14 mouse cellular contexts compared by ENCODE assay signal in the genomic region with DNA sequence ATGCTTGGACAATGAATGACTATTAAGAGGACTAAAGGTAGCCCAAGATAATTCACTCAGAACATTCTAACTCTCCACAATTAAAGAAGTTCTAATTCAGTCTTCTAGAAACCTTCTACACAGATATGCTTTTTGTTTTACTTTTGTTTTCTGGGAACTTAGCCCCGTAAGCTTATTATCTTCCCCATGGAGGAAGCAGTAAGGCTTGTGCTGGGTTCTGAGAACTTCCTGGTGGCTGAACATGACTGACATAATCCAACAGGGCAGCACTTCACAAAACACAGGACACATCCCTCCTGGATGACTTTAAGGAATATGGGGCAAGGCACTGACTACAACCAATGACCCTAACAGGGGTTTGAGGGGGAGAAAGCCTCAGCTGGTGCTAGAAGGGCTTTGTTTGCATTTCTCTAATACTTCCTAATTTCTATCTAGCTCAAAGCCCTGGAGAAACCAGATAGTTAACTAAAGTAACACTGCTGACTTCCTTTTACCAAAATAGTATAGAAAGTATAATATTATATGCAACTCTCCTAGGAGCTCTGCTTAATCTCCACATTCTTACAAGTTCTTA. TPM values are rescaled to one million over a fixed set of nuclear protein-coding genes. Genes with fewer than 3 reads are reported as not detected.
A peak's percentile ranks its signal among the peaks of the same experiment; 100 is the strongest.
DNase-seq lines count a peak whose midpoint lies in the region; ATAC-seq and TF ChIP-seq lines count a peak whose summit lies in the region.
"Had no signal": no experiment of that assay in that cellular context is flagged by ENCODE, and none has a peak within 500 bp of the region (broad histone marks: within the 10 kb centered on the region; RNA-seq: fewer than 3 reads in every experiment).

No protein-coding gene starts in this region.

- peaks cover 1% of the 10 kb centered on the region for H3K36me3 ChIP-seq in macrophage (ENCODE audit: inconsistent target)
- H3K36me3 ChIP-seq: embryonic facial prominence, embryonic 15.5 days had no signal

- WGBS in macrophage (ENCODE audit: missing documents) = 5% methylated on average over 1 of the region's 1 CpGs

- TF ChIP-seq CTCF in layer of hippocampus, adult 2 months (conservative IDR thresholded peaks at IDR 0.05) = no peak

- DNase-seq in A20 (ENCODE audit: low read depth, low spot score) = peak; percentile 35
- DNase-seq in CD4-positive helper T cell, adult 2 months (ENCODE audit: low read depth, low spot score) = peak; percentile 20
- DNase-seq in left cerebral cortex, adult 8-10 months (ENCODE audit: low spot score in 2 of 2) = no peak
- DNase-seq in layer of hippocampus, adult 2 months (ENCODE audit: low spot score in 2 of 2) = no peak
- DNase-seq in Muller cell, postnatal 12 days (ENCODE audit: inconsistent ontology term) = no peak
- DNase-seq: adrenal gland, postnatal 36 days; cerebellum, adult 9-11 months; kidney, adult 8-10 months; thymus, postnatal 4 days had no signal

- H3K27ac ChIP-seq in macrophage = peak overlapping the region; percentile 85
- no peak overlapping the region for H3K27ac ChIP-seq in layer of hippocampus, adult 2 months
- H3K27ac ChIP-seq: embryonic facial prominence, embryonic 15.5 days had no signal

- peaks cover 95% of the 10 kb centered on the region for H3K79me2 ChIP-seq in macrophage (ENCODE audit: inconsistent target)

- ATAC-seq in hematopoietic stem cell, adult 5-6 weeks (replicated peaks in 1 of 2; ENCODE audit: insufficient read depth in 1 of 2, low FRiP score in 2 of 2, low TSS enrichment in 1 of 2, low read depth in 1 of 2, poor library complexity in 2 of 2, severe bottlenecking in 2 of 2) = peak; percentile 47 to 49

- peak overlapping the region; percentile 31 for H3K4me3 ChIP-seq in macrophage (ENCODE audit: inconsistent target)
- no peak overlapping the region for H3K4me3 ChIP-seq in layer of hippocampus, adult 2 months
- H3K4me3 ChIP-seq: embryonic facial prominence, embryonic 15.5 days had no signal

RNA-seq across cellular contexts. Expression of a gene that starts 26.6 kb away (rescaled TPM):
- 84.3 and 90.6 TPM in 2 replicates for total RNA-seq in hematopoietic stem cell, adult 5-6 weeks (2017)
- 100 to 1,000 TPM in 22 of 26 experiments, 10 to 100 TPM in 4; 64.2 to 304 (median 221) TPM for total RNA-seq in macrophage (2018; cell fraction: chromatin; rRNA removed)
- 10 to 100 TPM; 22.5 to 72.5 (median 54.0) TPM for total RNA-seq in macrophage (2018; cell fraction: cytosol; rRNA removed)
- total RNA-seq in macrophage (2018; cell fraction: nucleus; rRNA removed) = 100 to 1,000 TPM in 20 of 26 experiments, 10 to 100 TPM in 6; 49.6 to 205 (median 146) TPM
- polyA plus RNA-seq in macrophage (2018) = 36.8 to 74.8 TPM (median 44.7 TPM) in 3 replicates
- 10 to 100 TPM; 73.9 to 78.0 (median 76.5) TPM for total RNA-seq in left cerebral cortex, adult 8-10 months (2022)
- total RNA-seq in layer of hippocampus, adult 2 months (2021) = 10 to 100 TPM; 81.8 to 98.6 TPM

RNA-seq across cellular contexts. Expression of a gene that starts 48.2 kb away (rescaled TPM):
- total RNA-seq in hematopoietic stem cell, adult 5-6 weeks (2017) = 19.6 and 22.3 TPM in 2 replicates
- 10 to 100 TPM in 9 of 26 experiments, 1 to 10 TPM in 15, under 1 TPM in 2; 0.85 to 17.7 (median 6.2) TPM for total RNA-seq in macrophage (2018; cell fraction: chromatin; rRNA removed)
- 10 to 100 TPM in 5 of 26 experiments, 1 to 10 TPM in 21; 4.3 to 12.0 (median 8.3) TPM for total RNA-seq in macrophage (2018; cell fraction: cytosol; rRNA removed)
- 10 to 100 TPM in 5 of 26 experiments, 1 to 10 TPM in 21; 1.3 to 24.0 (median 4.9) TPM for total RNA-seq in macrophage (2018; cell fraction: nucleus; rRNA removed)
- polyA plus RNA-seq in macrophage (2018) = 6.5 to 7.7 TPM (median 7.1 TPM) in 3 replicates
- total RNA-seq in left cerebral cortex, adult 8-10 months (2022) = 10 to 100 TPM; 31.4 to 40.9 (median 38.4) TPM
- total RNA-seq in layer of hippocampus, adult 2 months (2021) = 10 to 100 TPM; 31.6 to 35.4 TPM

RNA-seq across cellular contexts. Expression of a gene that starts 57.5 kb away (rescaled TPM):
- total RNA-seq in hematopoietic stem cell, adult 5-6 weeks (2017) = 0.25 TPM in 1 of 2 replicates, not detected in the other
- not detected for total RNA-seq in macrophage (2018; cell fraction: chromatin; rRNA removed)
- not detected for total RNA-seq in macrophage (2018; cell fraction: cytosol; rRNA removed)
- not detected for total RNA-seq in macrophage (2018; cell fraction: nucleus; rRNA removed)
- not detected in 3 replicates for polyA plus RNA-seq in macrophage (2018)
- not detected for total RNA-seq in left cerebral cortex, adult 8-10 months (2022)
- total RNA-seq in layer of hippocampus, adult 2 months (2021) = not detected
- total RNA-seq: adrenal gland, postnatal 36 days; layer of hippocampus, postnatal 10 days had no signal
- polyA plus RNA-seq: limb, embryonic 11.5 days had no signal

Comparison
In these comparisons a context has a peak if more than half of its experiments do, and no peak if none do; other contexts are left out.
1. DNase-seq: peak in A20 (single experiment) and CD4-positive helper T cell, adult 2 months (single experiment); none in left cerebral cortex, adult 8-10 months (0 of 2), layer of hippocampus, adult 2 months (0 of 2) and Muller cell, postnatal 12 days (single experiment).